Mouse (Mus musculus) liver, embryonic 14.5 days (tissue): ENCODE results near the gene Traf5.

Experiments used
- CTCF ChIP-seq: IDR thresholded peaks from 2 replicates; pipeline ENCODE4 v1.5.1; 2016; ENCODE audit warnings: antibody characterized with exemption, low read depth, control low read depth
- EP300 ChIP-seq: IDR thresholded peaks from 2 replicates; pipeline ENCODE4 v1.6.1; 2016; ENCODE audit warnings: antibody characterized with exemption, low read depth

DNA sequence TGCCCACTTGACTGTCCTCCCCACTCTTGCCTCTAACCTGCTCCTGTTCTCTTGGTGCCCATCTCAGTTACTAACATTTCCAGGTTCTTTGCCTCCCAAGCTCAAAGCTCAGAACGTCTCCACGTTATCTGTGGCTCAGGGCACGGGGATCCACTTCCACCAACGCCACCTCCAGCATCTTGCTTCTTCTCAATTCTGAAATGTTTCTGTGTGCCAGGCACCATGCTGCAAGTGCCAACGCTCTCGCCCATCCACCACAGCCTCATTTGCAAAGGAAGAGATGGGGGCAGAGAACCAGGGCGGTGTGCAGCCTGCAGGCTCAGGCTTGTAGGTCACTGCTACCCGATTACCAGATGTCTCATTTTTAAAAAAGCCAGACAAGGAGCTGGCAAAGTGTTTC lies 39.9 kb downstream of the Traf5 start:
- TF ChIP-seq CTCF = no peak
- TF ChIP-seq EP300 = no peak
